Mouse (Mus musculus) ovary, postnatal 14 days (tissue): Measurements from ENCODE around the gene Dusp15.

Experiments used
- DNase-seq: peaks from one replicate; pipeline ENCODE4 v3.0.0; 2022; ENCODE audit warnings: low spot score

The Dusp15 gene

GRCm38 (mm10) chr2:152931456-152932160 is 19.9 kb downstream of the Dusp15 start:
- no peak for DNase-seq

GRCm38 (mm10) chr2:152930276-152930675 is 21.2 kb downstream of the Dusp15 start:
- no peak for DNase-seq

GRCm38 (mm10) chr2:152928988-152929370 is 22.5 kb downstream of the Dusp15 start:
- no peak for DNase-seq

DNA sequence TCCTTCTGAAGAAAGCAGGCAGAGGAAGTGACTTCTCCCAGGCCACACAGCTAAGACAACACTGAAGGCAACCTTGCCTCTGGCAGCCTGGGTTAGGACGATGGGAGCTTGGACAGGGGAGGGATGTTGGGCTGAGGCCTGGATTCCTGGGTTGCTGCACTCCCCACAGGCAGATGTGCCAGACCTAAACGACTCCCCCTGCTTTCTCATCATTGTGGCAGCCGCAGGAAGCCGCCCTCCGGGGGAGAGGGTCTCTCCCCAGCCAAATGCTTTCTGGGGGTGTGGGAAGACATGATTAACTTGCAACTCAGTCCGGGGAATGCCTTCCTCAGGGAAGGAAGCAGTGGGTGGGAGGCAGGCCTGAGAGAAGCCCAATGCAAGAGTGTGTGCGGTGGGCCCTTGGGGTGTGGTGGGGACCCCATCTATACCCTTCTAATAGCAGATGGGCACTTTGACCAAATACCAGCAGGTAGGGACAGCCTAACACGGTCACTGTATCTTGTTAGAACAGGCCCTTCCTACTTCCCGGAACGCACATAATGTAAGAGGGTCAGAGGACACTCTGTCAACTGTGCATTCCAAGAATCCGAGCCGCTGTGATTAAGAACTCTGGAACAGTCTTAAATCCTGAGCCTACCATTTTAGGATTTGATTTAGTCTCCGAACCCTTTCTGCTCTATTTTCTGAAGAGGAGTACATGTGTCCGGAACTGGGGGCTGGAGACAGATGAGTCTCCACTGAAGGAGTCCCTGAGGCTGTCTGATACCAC is 23.1 kb downstream of the Dusp15 start:
- DNase-seq = no peak

GRCm38 (mm10) chr2:152927371-152927770 is 24.1 kb downstream of the Dusp15 start:
- no peak for DNase-seq

DNA sequence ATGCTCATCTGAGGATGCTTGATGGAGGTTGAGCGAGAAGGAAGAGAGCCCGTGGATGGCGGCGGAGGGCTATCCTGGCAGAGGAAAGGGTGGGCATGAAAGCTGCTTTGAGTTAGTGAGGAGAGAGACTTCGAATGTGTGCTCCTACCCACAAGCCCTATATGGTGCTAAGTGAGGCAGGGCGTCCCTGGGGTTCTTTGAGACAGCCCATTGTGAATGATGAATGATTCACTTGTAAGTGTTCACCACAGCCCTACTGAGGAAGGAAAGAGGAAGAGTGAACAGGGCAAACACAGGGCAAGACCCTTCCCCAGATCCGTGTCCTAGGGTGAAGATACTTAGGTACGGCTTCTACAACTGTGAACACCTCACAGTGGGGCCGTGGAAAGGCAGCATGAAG is 24.6 kb downstream of the Dusp15 start:
- DNase-seq = no peak

DNA sequence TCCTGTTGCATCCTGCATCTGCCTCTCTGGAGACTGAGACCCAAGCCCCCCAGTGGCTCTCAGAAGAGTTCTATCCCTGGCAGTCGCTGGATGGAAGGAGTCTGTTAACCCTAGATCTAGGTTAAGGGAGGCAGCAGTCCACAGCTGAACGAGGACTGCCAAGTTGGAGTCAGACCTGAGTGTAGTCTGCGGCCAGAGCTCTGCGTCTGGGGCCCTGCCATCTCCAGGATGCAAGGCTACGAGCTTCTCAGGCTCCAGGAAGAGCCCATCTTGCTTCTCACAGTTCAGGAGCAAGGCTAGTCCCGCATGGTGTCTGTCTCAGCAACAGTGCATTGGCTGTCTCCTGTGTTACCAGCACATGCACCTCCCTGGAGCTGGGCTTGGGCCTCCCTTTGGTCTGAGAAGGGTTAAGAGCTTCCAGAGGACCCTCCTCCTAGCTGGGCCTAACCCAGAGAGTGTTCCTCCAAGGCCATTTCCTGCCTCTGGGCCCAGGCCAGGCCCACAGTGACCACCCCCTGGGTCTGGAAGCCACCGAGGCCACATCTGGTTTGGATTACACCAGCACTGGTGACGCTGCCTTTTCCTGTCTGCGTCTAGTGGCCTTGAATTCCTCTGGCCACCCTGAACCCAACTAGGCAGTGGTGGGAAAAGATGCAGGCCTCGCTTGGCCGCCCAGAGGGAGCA is 26.2 kb downstream of the Dusp15 start:
- peak; percentile 66 for DNase-seq

- DNase-seq = no peak
Observed at GRCm38 (mm10) chr2:152924543-152924942, 27.0 kb downstream of the Dusp15 start.

GRCm38 (mm10) chr2:152924128-152924527 is 27.4 kb downstream of the Dusp15 start:
- no peak for DNase-seq

DNA sequence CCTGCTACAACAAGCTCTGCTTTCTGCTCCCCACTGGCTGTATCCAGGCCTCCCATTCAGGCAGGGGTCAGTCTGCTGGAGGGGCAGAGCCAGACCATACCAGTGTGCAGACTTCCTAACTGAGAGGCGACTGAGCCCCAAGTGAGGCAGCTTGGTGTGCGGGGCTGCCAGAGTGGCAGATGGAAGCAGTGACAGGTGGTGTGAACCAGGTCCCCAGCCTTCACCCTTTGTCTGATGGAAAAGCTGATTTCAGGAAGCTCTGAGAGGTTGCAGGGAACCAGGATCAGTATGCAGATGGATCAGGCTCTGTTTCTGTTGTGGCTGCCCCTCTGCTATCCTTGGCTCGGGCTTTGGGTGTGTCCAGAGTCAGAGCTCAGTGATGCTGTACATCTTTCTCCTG is 27.9 kb downstream of the Dusp15 start:
- DNase-seq = no peak

DNA sequence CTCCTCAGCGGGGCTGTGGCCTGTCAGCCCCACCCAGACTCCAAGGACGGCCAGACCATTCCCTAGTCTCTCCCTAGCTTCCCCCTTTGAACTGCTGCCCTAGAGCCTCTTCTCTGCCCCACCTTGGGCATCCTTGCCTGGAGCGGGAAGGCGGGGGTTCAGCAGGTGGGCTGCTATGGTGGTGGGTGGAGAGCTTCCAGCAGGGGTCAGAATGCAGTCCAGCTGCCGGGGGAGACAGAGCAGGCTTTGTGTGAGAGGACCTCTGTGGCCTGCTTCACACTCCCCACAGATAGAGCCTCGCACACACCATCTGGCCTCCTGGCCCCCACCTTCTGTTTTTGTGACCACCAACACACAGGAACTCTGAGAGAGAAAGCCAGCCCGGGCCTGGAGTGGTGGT is 29.1 kb downstream of the Dusp15 start:
- DNase-seq = no peak

DNA sequence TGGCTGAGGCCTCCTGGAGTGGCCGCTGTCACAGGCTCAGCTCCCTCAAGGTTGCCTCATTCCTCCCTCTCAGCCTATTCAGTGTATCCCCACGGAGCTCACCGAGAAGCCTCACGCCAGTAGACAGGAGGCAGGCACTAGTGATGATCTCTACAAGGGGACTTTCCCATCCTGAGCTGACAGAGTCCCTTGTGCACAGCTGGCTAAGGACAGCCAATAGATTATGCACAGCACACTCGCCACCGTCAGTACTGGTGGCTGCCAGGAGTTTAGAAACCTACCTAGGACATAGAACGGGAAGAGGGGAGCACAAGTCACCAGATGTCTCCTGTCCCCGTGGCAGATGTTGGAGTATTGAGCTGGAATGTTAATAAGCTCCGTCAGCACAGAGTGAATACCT is 33.8 kb downstream of the Dusp15 start:
- no peak for DNase-seq

GRCm38 (mm10) chr2:152916111-152916510 is 35.4 kb downstream of the Dusp15 start:
- no peak for DNase-seq

DNA sequence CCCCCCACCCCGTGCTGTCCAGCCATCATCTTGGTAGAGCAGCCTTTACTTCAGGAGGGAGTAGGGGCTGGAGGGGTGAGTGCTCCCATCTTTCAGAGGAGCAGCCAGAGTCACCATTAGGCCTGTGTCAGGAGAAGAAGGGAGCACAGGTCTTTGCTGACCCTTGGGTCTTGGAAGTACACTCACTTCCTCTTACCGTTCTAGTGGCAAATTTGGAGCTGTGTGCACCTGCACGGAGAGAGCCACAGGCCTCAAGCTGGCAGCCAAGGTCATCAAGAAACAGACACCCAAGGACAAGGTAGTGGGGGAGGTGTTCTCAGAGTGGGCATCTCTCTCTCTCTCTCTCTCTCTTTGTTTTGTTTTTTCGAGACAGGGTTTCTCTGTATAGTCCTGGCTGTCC is 36.0 kb downstream of the Dusp15 start:
- no peak for DNase-seq

- peak; percentile 85 for DNase-seq
Observed at GRCm38 (mm10) chr2:152914310-152915120, 37.0 kb downstream of the Dusp15 start.

DNA sequence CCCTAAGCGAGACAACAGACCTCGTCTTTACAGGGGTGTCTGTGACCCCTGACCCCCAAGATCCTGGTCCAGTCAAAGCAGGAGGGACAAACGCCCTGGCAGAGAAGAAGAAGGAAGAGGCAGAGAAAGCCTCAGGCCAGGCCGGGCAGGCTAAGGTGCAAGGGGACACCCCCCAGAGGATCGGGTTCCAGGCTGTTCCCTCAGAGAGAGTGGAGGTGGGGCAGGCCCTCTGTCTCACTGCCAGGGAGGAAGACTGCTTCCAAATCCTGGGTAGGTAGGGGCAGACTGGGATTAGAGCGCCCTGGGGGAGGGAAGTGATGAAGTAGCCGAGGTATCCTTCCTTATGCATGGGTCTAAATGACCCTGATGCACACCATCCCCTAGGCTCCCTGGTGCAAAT is 38.0 kb downstream of the Dusp15 start:
- DNase-seq = no peak

GRCm38 (mm10) chr2:152911432-152911831 is 40.1 kb downstream of the Dusp15 start:
- DNase-seq = no peak

DNA sequence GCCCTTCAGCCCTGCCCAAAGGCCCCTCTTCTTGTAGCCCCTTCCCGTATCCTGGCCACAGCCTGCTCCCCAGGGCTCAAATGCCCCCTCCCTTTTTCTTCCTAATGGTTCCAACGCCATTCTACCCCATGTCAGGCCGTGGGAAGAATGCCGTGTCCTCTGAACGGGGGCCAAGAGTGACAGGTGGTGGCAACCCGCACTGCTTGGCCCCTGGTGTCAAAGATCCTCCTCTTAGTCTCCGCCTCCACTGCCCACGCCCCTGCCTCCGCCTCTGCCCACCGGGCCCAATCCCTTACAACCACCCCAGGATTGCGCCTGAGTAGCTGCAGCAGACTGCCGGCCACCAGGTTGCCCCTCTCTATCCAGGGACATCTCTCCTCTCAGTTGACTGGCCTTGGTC is 40.5 kb downstream of the Dusp15 start, which contains the start of gene Mylk2:
TSS of gene Mylk2 (plus strand) at position 322 of the 400 bp plus-strand sequence.
- DNase-seq = no peak

GRCm38 (mm10) chr2:152909848-152910247 is 41.6 kb downstream of the Dusp15 start:
- no peak for DNase-seq

GRCm38 (mm10) chr2:152907114-152907943 is 44.2 kb downstream of the Dusp15 start:
- no peak for DNase-seq
